Mouse (Mus musculus): ENCODE measurements around the gene Zic1. TPM values are rescaled to one million over a fixed set of nuclear protein-coding genes. Genes with fewer than 3 reads are reported as not detected.

The Zic1 gene
- polyA plus RNA-seq, 1 experiment: 0.13 TPM

GRCm38 (mm10) chr9:91394211-91394646 lies 28.6 kb upstream of the Zic1 start:
- no peak overlapping the region for H3K27ac ChIP-seq (ENCODE audit: insufficient read depth, low read length)
- peaks cover 12% of the 10 kb centered on the region for H3K27me3 ChIP-seq (ENCODE audit: control insufficient read depth, insufficient read depth, low read length, poor library complexity, severe bottlenecking)
- H3K4me3 ChIP-seq (ENCODE audit: low read depth, low read length): no peak overlapping the region
- H3K36me3 ChIP-seq (ENCODE audit: control insufficient read depth, insufficient read depth, low read length, poor library complexity, severe bottlenecking): no peaks in the 10 kb centered on the region
- TF ChIP-seq CTCF (IDR thresholded peaks at IDR 0.05; ENCODE audit: low read depth, low read length): no peak
- TF ChIP-seq POLR2A (IDR thresholded peaks at IDR 0.05; ENCODE audit: insufficient read depth, low read length): no peak
- no peak for TF ChIP-seq EP300 (IDR thresholded peaks at IDR 0.05; ENCODE audit: insufficient read depth, low read depth, low read length)
- H3K4me1 ChIP-seq (ENCODE audit: control insufficient read depth, insufficient read depth, low read length): no peaks in the 10 kb centered on the region
- H3K9me3 ChIP-seq (replicated peaks; ENCODE audit: control insufficient read depth, insufficient read depth, low read length, poor library complexity, severe bottlenecking): no peaks in the 10 kb centered on the region
- H3K9ac ChIP-seq (ENCODE audit: low read depth, poor library complexity, severe bottlenecking): no peak overlapping the region

DNA sequence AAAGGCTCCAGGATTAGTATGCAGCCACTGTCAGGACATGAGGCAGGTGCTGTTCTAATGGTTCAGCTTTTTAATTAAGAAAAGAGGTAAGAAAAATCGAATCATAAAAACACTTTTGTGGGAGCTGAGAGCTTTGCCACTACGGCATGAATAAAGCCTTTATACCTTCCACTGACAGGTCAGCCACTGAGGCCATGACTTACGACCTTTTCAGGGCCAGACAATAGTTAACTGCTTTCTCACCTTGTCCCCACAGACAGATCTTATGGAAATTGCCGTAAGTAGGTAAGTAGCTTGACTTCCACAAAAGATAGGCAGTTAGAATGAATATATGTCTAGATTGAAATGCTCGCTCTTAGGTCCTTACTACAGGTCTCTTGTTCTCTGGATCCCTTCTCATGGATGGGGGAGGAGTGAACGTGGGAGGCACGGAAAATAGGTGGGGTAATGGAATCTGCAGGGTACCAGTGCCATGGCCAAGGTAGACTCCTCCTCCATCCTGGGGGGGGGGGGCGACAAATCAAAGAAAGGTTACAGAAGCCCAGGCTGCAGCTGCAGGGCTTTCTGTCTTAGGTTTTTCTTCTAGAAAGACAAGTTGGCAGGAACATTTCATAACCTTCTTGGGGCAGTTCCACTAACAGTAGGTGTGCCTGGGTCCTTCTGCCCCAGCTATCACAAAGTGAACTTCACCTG lies 27.9 kb upstream of the Zic1 start:
- H3K4me1 ChIP-seq (ENCODE audit: control insufficient read depth, insufficient read depth, low read length): no peaks in the 10 kb centered on the region
- no peak for TF ChIP-seq EP300 (IDR thresholded peaks at IDR 0.05; ENCODE audit: insufficient read depth, low read depth, low read length)
- TF ChIP-seq POLR2A (IDR thresholded peaks at IDR 0.05; ENCODE audit: insufficient read depth, low read length): no peak
- no peak for TF ChIP-seq CTCF (IDR thresholded peaks at IDR 0.05; ENCODE audit: low read depth, low read length)
- peaks cover 13% of the 10 kb centered on the region for H3K27me3 ChIP-seq (ENCODE audit: control insufficient read depth, insufficient read depth, low read length, poor library complexity, severe bottlenecking)

DNA sequence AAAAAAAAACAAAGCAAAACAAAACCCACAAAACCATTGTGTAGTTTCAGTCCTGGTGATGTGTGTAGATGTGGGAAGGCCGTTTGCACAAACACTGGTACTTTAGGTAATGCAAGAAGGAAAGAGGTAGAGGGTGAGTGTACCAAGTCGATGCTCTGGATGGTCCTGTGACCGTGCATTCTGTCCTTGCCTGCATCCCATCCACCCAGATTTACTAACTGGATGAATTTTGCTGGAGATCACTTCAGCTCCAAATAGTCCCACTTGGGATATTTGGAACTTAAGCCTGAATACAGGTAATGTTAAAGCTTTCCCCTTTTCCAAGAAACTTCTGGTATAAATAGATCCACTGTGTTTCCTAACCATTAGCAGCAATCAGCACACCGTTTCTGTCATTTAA lies 22.6 kb upstream of the Zic1 start:
- TF ChIP-seq EP300 (IDR thresholded peaks at IDR 0.05; ENCODE audit: insufficient read depth, low read depth, low read length) (no peak), POLR2A (IDR thresholded peaks at IDR 0.05; ENCODE audit: insufficient read depth, low read length) (no peak), CTCF (IDR thresholded peaks at IDR 0.05; ENCODE audit: low read depth, low read length) (no peak)

More for the DNA sequence above, 27.9 kb upstream of the Zic1 start:
- Histone ChIP-seq H3K9me3 (replicated peaks; ENCODE audit: control insufficient read depth, insufficient read depth, low read length, poor library complexity, severe bottlenecking) (no peaks in the 10 kb centered on the region), H3K27ac (ENCODE audit: insufficient read depth, low read length) (no peak overlapping the region), H3K9ac (ENCODE audit: low read depth, poor library complexity, severe bottlenecking) (no peak overlapping the region), H3K36me3 (ENCODE audit: control insufficient read depth, insufficient read depth, low read length, poor library complexity, severe bottlenecking) (no peaks in the 10 kb centered on the region), H3K4me3 (ENCODE audit: low read depth, low read length) (no peak overlapping the region)

GRCm38 (mm10) chr9:91387740-91388080 lies 22.1 kb upstream of the Zic1 start:
- H3K4me1 ChIP-seq (ENCODE audit: control insufficient read depth, insufficient read depth, low read length): peaks cover 1% of the 10 kb centered on the region
- H3K9ac ChIP-seq (ENCODE audit: low read depth, poor library complexity, severe bottlenecking): no peak overlapping the region
- H3K9me3 ChIP-seq (replicated peaks; ENCODE audit: control insufficient read depth, insufficient read depth, low read length, poor library complexity, severe bottlenecking): peaks cover 7% of the 10 kb centered on the region; the same call in 1 of the 2 replicates
- H3K4me3 ChIP-seq (ENCODE audit: low read depth, low read length): no peak overlapping the region
- no peak overlapping the region for H3K27ac ChIP-seq (ENCODE audit: insufficient read depth, low read length)
- H3K36me3 ChIP-seq (ENCODE audit: control insufficient read depth, insufficient read depth, low read length, poor library complexity, severe bottlenecking): no peaks in the 10 kb centered on the region
- peaks cover 20% of the 10 kb centered on the region for H3K27me3 ChIP-seq (ENCODE audit: control insufficient read depth, insufficient read depth, low read length, poor library complexity, severe bottlenecking)
- TF ChIP-seq EP300 (IDR thresholded peaks at IDR 0.05; ENCODE audit: insufficient read depth, low read depth, low read length) (no peak), CTCF (IDR thresholded peaks at IDR 0.05; ENCODE audit: low read depth, low read length) (no peak), POLR2A (IDR thresholded peaks at IDR 0.05; ENCODE audit: insufficient read depth, low read length) (no peak)

More for the DNA sequence above, 22.6 kb upstream of the Zic1 start:
- Histone ChIP-seq H3K4me1 (ENCODE audit: control insufficient read depth, insufficient read depth, low read length) (peaks cover 1% of the 10 kb centered on the region), H3K27me3 (ENCODE audit: control insufficient read depth, insufficient read depth, low read length, poor library complexity, severe bottlenecking) (peaks cover 20% of the 10 kb centered on the region), H3K9ac (ENCODE audit: low read depth, poor library complexity, severe bottlenecking) (no peak overlapping the region), H3K9me3 (replicated peaks; ENCODE audit: control insufficient read depth, insufficient read depth, low read length, poor library complexity, severe bottlenecking) (peaks cover 7% of the 10 kb centered on the region; the same call in 1 of the 2 replicates), H3K36me3 (ENCODE audit: control insufficient read depth, insufficient read depth, low read length, poor library complexity, severe bottlenecking) (no peaks in the 10 kb centered on the region), H3K27ac (ENCODE audit: insufficient read depth, low read length) (no peak overlapping the region), H3K4me3 (ENCODE audit: low read depth, low read length) (no peak overlapping the region)

GRCm38 (mm10) chr9:91386891-91387739 lies 21.5 kb upstream of the Zic1 start:
- peaks cover 20% of the 10 kb centered on the region for H3K27me3 ChIP-seq (ENCODE audit: control insufficient read depth, insufficient read depth, low read length, poor library complexity, severe bottlenecking)
- peaks cover 7% of the 10 kb centered on the region; the same call in 1 of the 2 replicates for H3K9me3 ChIP-seq (replicated peaks; ENCODE audit: control insufficient read depth, insufficient read depth, low read length, poor library complexity, severe bottlenecking)
- H3K27ac ChIP-seq (ENCODE audit: insufficient read depth, low read length): no peak overlapping the region
- no peak for TF ChIP-seq EP300 (IDR thresholded peaks at IDR 0.05; ENCODE audit: insufficient read depth, low read depth, low read length)
- no peak overlapping the region for H3K4me3 ChIP-seq (ENCODE audit: low read depth, low read length)
- peaks cover 1% of the 10 kb centered on the region for H3K4me1 ChIP-seq (ENCODE audit: control insufficient read depth, insufficient read depth, low read length)
- no peaks in the 10 kb centered on the region for H3K36me3 ChIP-seq (ENCODE audit: control insufficient read depth, insufficient read depth, low read length, poor library complexity, severe bottlenecking)
- no peak overlapping the region for H3K9ac ChIP-seq (ENCODE audit: low read depth, poor library complexity, severe bottlenecking)

DNA sequence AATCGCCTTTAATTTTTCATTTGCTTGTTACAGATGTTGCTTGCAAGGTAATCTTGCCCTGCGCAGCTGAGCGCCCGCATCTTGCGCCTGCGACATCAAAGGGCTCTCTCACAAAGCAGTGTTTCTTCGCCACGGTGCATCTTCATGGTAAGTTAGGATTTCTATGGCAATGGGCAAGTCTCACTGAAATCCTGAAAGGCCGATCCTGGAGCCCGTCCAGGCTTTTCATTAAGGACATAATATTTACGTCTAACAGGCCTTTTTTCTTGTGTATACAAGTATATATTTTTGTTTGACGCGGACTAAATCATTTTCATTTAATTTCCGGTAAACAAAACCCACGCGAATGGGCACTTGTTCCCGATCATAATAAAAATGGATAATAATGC lies 20.9 kb upstream of the Zic1 start:
- Histone ChIP-seq H3K36me3 (ENCODE audit: control insufficient read depth, insufficient read depth, low read length, poor library complexity, severe bottlenecking) (no peaks in the 10 kb centered on the region), H3K9ac (ENCODE audit: low read depth, poor library complexity, severe bottlenecking) (no peak overlapping the region)

More for the DNA sequence above, 20.9 kb upstream of the Zic1 start:
- H3K9me3 ChIP-seq (replicated peaks; ENCODE audit: control insufficient read depth, insufficient read depth, low read length, poor library complexity, severe bottlenecking): peaks cover 7% of the 10 kb centered on the region; the same call in 1 of the 2 replicates
- peaks cover 1% of the 10 kb centered on the region for H3K4me1 ChIP-seq (ENCODE audit: control insufficient read depth, insufficient read depth, low read length)
- H3K27me3 ChIP-seq (ENCODE audit: control insufficient read depth, insufficient read depth, low read length, poor library complexity, severe bottlenecking): peaks cover 20% of the 10 kb centered on the region
- H3K27ac ChIP-seq (ENCODE audit: insufficient read depth, low read length): no peak overlapping the region
- H3K4me3 ChIP-seq (ENCODE audit: low read depth, low read length): no peak overlapping the region
- no peak for TF ChIP-seq EP300 (IDR thresholded peaks at IDR 0.05; ENCODE audit: insufficient read depth, low read depth, low read length)
- TF ChIP-seq POLR2A (IDR thresholded peaks at IDR 0.05; ENCODE audit: insufficient read depth, low read length): no peak
- TF ChIP-seq CTCF (IDR thresholded peaks at IDR 0.05; ENCODE audit: low read depth, low read length): no peak

All from ES-Bruce4 (cell line).